Mouse (Mus musculus) brain, embryonic 14.5 days (tissue): ENCODE measurements around the gene 9330182O14Rik. TPM values are rescaled to one million over a fixed set of nuclear protein-coding genes. Genes with fewer than 3 reads are reported as not detected.

ENCODE experiments used
- DNase-seq: peaks from one replicate; pipeline ENCODE4 v3.0.0-alpha.2; 2011; ENCODE audit warnings: low read depth
- CTCF ChIP-seq: fragments of 200-500 bp; IDR thresholded peaks from 2 replicates; pipeline ENCODE4 v1.5.1; 2012; ENCODE audit warnings: inconsistent platforms, mild to moderate bottlenecking, moderate library complexity, borderline replicate concordance; ENCODE audit not compliant: insufficient read depth, insufficient read length; ENCODE audit errors: extremely low read depth
- POLR2A ChIP-seq: fragments of 200-500 bp; IDR thresholded peaks from 2 replicates; pipeline ENCODE4 v1.6.1; 2012; ENCODE audit warnings: mild to moderate bottlenecking, inconsistent platforms, borderline replicate concordance; ENCODE audit not compliant: poor library complexity, insufficient read depth, insufficient read length, severe bottlenecking; ENCODE audit errors: extremely low read depth
- polyA plus RNA-seq: library from polyadenylated mRNA; depleted of rRNA; stranded (reverse); fragments of >200 nt; gene quantifications from 2 replicates; pipeline ENCODE4 v1.2.3, GENCODE M21; 2012

Gene 9330182O14Rik
- polyA plus RNA-seq, 1 experiment: not detected

GRCm38 (mm10) chr15:40166560-40167275, 32.6 kb downstream of the 9330182O14Rik start:
- TF ChIP-seq CTCF (peak; percentile 60; the same call in 1 of the 2 replicates), POLR2A (no peak)
- peak; percentile 87 for DNase-seq

DNA sequence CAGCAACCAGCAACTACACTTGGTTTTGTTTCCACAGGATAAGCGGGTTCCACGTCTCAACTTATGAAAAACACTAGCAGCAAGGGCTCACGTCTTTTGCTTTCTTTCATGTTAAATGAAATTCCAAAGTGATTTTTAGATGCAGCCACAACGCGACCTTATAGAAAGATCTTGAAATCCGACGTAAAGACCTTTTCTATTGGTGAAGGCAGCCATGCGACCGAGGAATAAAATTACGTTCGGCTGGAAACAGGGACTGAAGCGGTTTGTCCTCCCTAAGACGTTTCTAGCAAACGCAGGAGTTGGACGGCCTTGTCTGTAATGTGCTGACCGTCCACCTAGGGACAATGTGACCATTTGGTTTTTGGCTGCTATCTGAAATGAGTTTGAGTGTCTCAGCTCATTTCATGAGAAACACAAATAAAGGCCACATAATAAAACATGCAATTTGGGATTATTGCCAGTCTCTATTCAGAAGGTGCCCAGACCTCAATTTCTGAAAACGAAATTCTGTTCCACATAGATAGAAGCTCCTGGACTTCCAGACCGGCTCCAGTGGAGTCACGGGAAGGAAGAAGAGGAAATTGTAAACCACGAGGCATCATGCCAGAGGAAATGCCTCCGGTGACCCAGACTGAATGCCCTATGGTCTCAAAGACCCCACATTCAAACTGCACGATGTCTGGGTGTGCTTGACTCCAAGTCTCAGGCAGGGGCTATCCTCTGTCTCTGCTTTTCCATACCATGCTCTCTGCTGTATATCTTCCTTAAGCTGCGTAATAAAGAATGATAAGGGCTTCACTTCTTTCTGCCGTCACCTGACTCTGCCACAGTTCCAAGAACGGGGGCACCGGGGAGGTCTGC, 33.3 kb downstream of the 9330182O14Rik start:
- no peak for TF ChIP-seq POLR2A
- no peak for TF ChIP-seq CTCF
- peak; percentile 44 for DNase-seq

DNA sequence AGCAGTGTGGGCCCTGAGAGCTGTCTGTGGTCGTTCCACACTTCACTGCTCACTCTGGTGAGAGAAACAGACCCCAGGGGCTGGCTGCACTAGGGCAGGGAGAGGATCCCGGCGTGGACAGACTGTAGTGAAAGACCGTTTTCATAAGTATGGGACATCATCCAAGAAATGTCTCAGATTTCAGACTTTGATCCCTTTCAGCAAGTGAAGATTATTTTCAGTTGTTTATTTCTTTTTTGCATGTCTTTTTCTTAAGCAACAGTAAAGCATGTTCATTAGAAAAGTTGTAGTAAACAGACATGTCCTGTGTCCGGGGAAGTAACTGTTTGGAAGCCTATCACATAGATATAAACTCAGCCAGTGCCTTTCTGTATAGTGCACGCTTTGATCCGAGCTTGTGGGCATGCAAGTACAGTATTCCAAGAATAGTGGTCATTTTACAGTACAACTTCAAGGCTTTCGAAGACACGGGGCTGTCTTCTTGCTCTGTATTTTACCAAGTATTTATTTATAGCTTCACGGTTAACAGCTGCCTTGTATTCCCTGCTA, 34.0 kb downstream of the 9330182O14Rik start:
- peak; percentile 39 for DNase-seq
- no peak for TF ChIP-seq CTCF
- TF ChIP-seq POLR2A: no peak

DNA sequence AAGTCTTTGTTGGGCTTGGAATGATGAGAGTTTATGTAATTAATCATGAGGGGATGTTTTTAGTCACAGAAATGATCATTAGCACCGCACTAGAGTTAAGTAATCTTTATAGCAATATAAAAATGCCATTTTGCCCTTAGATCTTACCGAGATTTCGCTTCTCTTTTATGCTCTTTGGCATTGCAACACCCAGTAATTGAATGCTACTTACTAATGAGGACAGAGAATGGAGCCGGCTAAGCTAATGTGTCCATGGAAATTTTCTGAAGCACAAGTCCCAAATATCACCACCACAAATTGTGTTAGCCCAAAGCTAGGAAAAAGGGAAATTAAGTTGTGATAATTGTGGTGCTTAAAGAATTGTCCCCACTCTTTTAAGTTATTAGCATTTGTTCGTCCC, 34.9 kb downstream of the 9330182O14Rik start:
- no peak for TF ChIP-seq POLR2A
- TF ChIP-seq CTCF: no peak
- DNase-seq: peak; percentile 59

- DNase-seq: peak; percentile 77
- TF ChIP-seq CTCF (no peak), POLR2A (no peak)
Measured at GRCm38 (mm10) chr15:40169705-40170104, 35.5 kb downstream of the 9330182O14Rik start.

GRCm38 (mm10) chr15:40179423-40179822, 45.3 kb downstream of the 9330182O14Rik start:
- no peak for TF ChIP-seq CTCF
- TF ChIP-seq POLR2A: no peak
- no peak for DNase-seq

DNA sequence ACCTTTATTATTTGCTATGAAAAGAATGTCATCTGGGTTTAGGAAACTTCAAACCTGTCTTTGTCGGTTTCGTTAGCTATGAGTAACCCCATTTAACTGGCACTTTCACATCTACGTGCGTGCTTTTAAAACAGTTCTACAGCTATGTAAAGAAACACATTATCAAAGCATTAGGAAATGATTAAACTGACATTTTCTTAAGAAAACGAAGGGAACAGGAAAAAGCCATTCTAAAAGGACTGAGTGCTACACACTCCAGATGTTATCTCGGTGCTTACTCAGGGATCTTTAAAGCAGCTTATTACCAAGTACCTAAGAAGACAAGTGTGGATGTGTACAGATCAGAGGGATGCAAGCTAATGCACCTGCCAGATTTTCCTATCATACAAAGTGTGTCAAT, 52.9 kb downstream of the 9330182O14Rik start:
- TF ChIP-seq POLR2A: no peak
- no peak for TF ChIP-seq CTCF
- no peak for DNase-seq
